Mouse (Mus musculus) ES-E14 (cell line): ENCODE results near the gene Itgb6. TPM values are rescaled to one million over a fixed set of nuclear protein-coding genes. Genes with fewer than 3 reads are reported as not detected.

Experiments used
- DNase-seq: peaks from one replicate; pipeline ENCODE4 v3.0.0-alpha.2; 2013; ENCODE audit warnings: low read depth, low spot score
- H3K27ac ChIP-seq: 2 replicates; pipeline ENCODE4 v1.5.1; 2012; ENCODE audit warnings: low read depth, mild to moderate bottlenecking, low read length, moderate library complexity, mixed read lengths; ENCODE audit not compliant: poor library complexity, insufficient read depth, severe bottlenecking
- H3K36me3 ChIP-seq: 2 replicates; pipeline ENCODE4 v1.6.1; 2012; ENCODE audit warnings: mild to moderate bottlenecking, low read length, moderate library complexity, mixed read lengths; ENCODE audit not compliant: control insufficient read depth, poor library complexity, insufficient read depth, severe bottlenecking
- H3K4me1 ChIP-seq, 2 experiments: fragments of 150-350 bp in 1 of 2; sonication (generic) in 1 of 2; 2 replicates each; pipeline ENCODE4 v1.6.1; 2012; ENCODE audit warnings: low read length in 2 of 2, mild to moderate bottlenecking in 1 of 2, mixed read lengths in 1 of 2; ENCODE audit not compliant: control insufficient read depth in 2 of 2, insufficient read depth in 2 of 2, poor library complexity in 1 of 2
- H3K4me3 ChIP-seq, 2 experiments: fragments of 150-350 bp in 1 of 2; sonication (generic) in 1 of 2; 2 replicates each; pipeline ENCODE4 v1.5.1; 2012; ENCODE audit warnings: low read length in 2 of 2, low read depth in 1 of 2, mild to moderate bottlenecking in 1 of 2, mixed read lengths in 1 of 2; ENCODE audit not compliant: insufficient read depth in 1 of 2, poor library complexity in 1 of 2, severe bottlenecking in 1 of 2
- H3K9ac ChIP-seq: 2 replicates; pipeline ENCODE4 v1.6.1; 2012; ENCODE audit warnings: low read depth, mild to moderate bottlenecking, low read length, mixed read lengths; ENCODE audit not compliant: poor library complexity, insufficient read depth, severe bottlenecking
- H3K9me3 ChIP-seq: fragments of 150-350 bp; sonication (generic); 2 replicates; pipeline ENCODE4 v1.6.1; 2012; ENCODE audit warnings: low read depth, mild to moderate bottlenecking, low read length; ENCODE audit not compliant: control insufficient read depth, insufficient read depth
- CHD2 ChIP-seq: IDR thresholded peaks from 2 replicates; pipeline ENCODE4 v1.6.1; 2014; ENCODE audit warnings: mild to moderate bottlenecking, low read depth, low read length, inconsistent platforms
- HCFC1 ChIP-seq: IDR thresholded peaks from 2 replicates; pipeline ENCODE4 v1.6.1; 2012; ENCODE audit warnings: low read length, inconsistent platforms, borderline replicate concordance; ENCODE audit not compliant: insufficient read depth
- MAFK ChIP-seq: IDR thresholded peaks from 2 replicates; pipeline ENCODE4 v1.6.1; 2014; ENCODE audit warnings: mild to moderate bottlenecking, low read depth, low read length, inconsistent platforms; ENCODE audit not compliant: insufficient read depth
- ZC3H11A ChIP-seq: IDR thresholded peaks from 2 replicates; pipeline ENCODE4 v1.6.1; 2012; ENCODE audit warnings: low read depth, mild to moderate bottlenecking, inconsistent platforms, low read length, borderline replicate concordance
- ZNF384 ChIP-seq: IDR thresholded peaks from 2 replicates; pipeline ENCODE4 v1.6.1; 2012; ENCODE audit warnings: low read depth, low read length, inconsistent platforms
- in situ Hi-C, 2 experiments: fragments of 600-800 bp; cut with MboI; formaldehyde crosslinking; loops; one replicate each; pipeline ENCODE4 v1.15.1; 2025; ENCODE audit warnings: low sequenced_read_pairs in 2 of 2, inconsistent platforms in 1 of 2; ENCODE audit not compliant: unreplicated experiment in 2 of 2
- total RNA-seq: library from RNA; depleted of rRNA; stranded (reverse); fragments of 300-350 nt; gene quantifications from 2 replicates; pipeline ENCODE4 v1.2.3, GENCODE M21; 2012

Itgb6 gene
- total RNA-seq, 1 experiment, result 0.04 TPM

- Histone ChIP-seq H3K27ac (no peak overlapping the region), H3K9me3 (no peaks in the 10 kb centered on the region), H3K4me1 (no peaks in the 10 kb centered on the region), H3K36me3 (0 out of 2 replicates have a peak, but pooled peaks cover 2% of the 10 kb centered on the region), H3K9ac (no peak overlapping the region), H3K4me3 (no peak overlapping the region)
- no peak for DNase-seq
- in situ Hi-C loops, result no loop called here
- no peak for TF ChIP-seq ZC3H11A
- TF ChIP-seq HCFC1, result no peak
These were observed 28.1 kb upstream of the Itgb6 start for GRCm38 (mm10) chr2:60750591-60750990.

GRCm38 (mm10) chr2:60748585-60748984, 26.1 kb upstream of the Itgb6 start:
- in situ Hi-C loops, result loop anchor here in 1 of 2 experiments (25.0 kb wide), 1 partner anchor 714 kb away; no protein-coding TSS in a partner anchor
- DNase-seq, result no peak
- Histone ChIP-seq H3K36me3 (no peaks in the 10 kb centered on the region), H3K4me1 (no peaks in the 10 kb centered on the region), H3K4me3 (no peak overlapping the region), H3K9me3 (no peaks in the 10 kb centered on the region), H3K27ac (no peak overlapping the region), H3K9ac (no peak overlapping the region)
- TF ChIP-seq CHD2, result no peak
- TF ChIP-seq ZC3H11A, result no peak

GRCm38 (mm10) chr2:60747590-60747989, 25.1 kb upstream of the Itgb6 start:
- H3K27ac ChIP-seq, result no peak overlapping the region
- no peak for DNase-seq
- in situ Hi-C loops, result loop anchor here in 1 of 2 experiments (25.0 kb wide), 1 partner anchor 715 kb away; no protein-coding TSS in a partner anchor

GRCm38 (mm10) chr2:60744674-60745073, 22.2 kb upstream of the Itgb6 start:
- H3K4me1 ChIP-seq, result no peaks in the 10 kb centered on the region
- no peak for DNase-seq
- in situ Hi-C loops, result loop anchor here in 1 of 2 experiments (25.0 kb wide), 1 partner anchor 718 kb away; no protein-coding TSS in a partner anchor

More at GRCm38 (mm10) chr2:60747590-60747989, 25.1 kb upstream of the Itgb6 start:
- no peak overlapping the region for H3K4me3 ChIP-seq
- TF ChIP-seq CHD2 (no peak), HCFC1 (no peak), ZC3H11A (no peak)
- no peaks in the 10 kb centered on the region for H3K4me1 ChIP-seq
- no peaks in the 10 kb centered on the region for H3K9me3 ChIP-seq
- H3K9ac ChIP-seq, result no peak overlapping the region
- H3K36me3 ChIP-seq, result no peaks in the 10 kb centered on the region

GRCm38 (mm10) chr2:60739389-60740137, 17.1 kb upstream of the Itgb6 start:
- Histone ChIP-seq H3K36me3 (no peaks in the 10 kb centered on the region), H3K4me3 (no peak overlapping the region), H3K9me3 (no peaks in the 10 kb centered on the region), H3K9ac (no peak overlapping the region), H3K27ac (no peak overlapping the region), H3K4me1 (no peaks in the 10 kb centered on the region)
- TF ChIP-seq HCFC1, result no peak
- TF ChIP-seq ZC3H11A, result no peak
- TF ChIP-seq CHD2, result no peak
- no peak for TF ChIP-seq MAFK
- TF ChIP-seq ZNF384, result no peak
- in situ Hi-C loops, result loop anchor here in 1 of 2 experiments (25.0 kb wide), 1 partner anchor 723 kb away; no protein-coding TSS in a partner anchor
- DNase-seq, result no peak

More at GRCm38 (mm10) chr2:60744674-60745073, 22.2 kb upstream of the Itgb6 start:
- H3K9ac ChIP-seq, result no peak overlapping the region
- no peaks in the 10 kb centered on the region for H3K36me3 ChIP-seq
- H3K4me3 ChIP-seq, result no peak overlapping the region
- H3K27ac ChIP-seq, result no peak overlapping the region
- H3K9me3 ChIP-seq, result no peaks in the 10 kb centered on the region
- TF ChIP-seq CHD2, result no peak
- TF ChIP-seq HCFC1, result no peak
- TF ChIP-seq MAFK, result no peak
- no peak for TF ChIP-seq ZC3H11A
- no peak for TF ChIP-seq ZNF384
